Mouse (Mus musculus): ENCODE data around the gene Bcan.

DNA sequence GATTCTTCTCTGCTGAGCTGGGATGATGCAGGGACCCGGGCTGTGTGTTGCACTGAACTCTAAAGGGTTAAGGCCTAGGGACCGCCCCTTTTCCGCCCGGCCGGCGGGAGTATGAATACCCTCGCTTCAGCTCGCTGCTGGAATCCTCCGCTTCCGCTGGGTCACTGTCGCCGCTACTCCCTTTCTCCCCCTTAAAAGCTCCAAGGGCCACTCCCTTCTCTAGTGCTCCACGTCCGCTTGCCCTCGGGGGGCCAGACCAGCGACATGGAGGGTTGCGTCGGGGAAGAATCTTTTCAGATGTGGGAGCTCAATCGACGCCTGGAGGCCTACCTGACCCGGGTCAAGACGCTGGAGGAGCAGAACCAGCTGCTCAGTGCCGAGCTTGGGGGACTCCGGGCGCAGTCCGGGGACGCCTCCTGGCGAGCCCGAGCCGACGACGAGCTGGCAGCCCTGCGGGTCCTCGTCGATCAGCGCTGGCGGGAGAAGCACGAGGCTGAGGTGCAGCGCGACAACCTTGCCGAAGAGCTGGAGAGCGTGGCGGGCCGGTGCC is 29.0 kb downstream of the Bcan start, which contains the start of gene Nes:
- TF ChIP-seq CTCF (IDR thresholded peaks at IDR 0.05) (no peak), POLR2A (IDR thresholded peaks at IDR 0.05; ENCODE audit: insufficient read depth, low read depth, low read length) (peak; percentile 93), EP300 (IDR thresholded peaks at IDR 0.05; ENCODE audit: insufficient read depth, low read depth, low read length) (peak; percentile 42; the same call in 1 of the 2 replicates)

Data from heart, adult 2 months (tissue).